Mouse (Mus musculus): ENCODE results near the gene Cpm. TPM values are rescaled to one million over a fixed set of nuclear protein-coding genes. Genes with fewer than 3 reads are reported as not detected.

Cpm gene
- polyA plus RNA-seq, 1 experiment from 2014 or later: 23.5 TPM

DNA sequence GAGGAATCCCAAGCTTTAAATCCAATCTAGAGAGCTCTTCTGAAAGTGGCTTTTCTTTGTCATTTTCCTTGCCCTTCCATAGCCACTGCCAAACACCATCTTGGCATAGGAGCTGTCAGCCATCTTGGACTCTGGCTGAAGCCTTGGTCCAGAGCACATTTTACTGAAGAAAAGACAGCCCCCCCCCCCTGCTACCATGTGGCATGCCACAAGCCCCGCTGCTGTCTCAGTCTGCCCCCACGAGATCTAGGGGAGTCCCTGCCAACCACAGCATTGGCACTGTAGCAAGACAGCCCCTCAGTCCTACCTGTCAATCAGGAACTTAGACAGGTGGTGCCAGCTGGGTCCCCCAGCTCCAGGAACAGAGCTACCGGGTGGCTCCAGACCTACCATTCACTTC, 52.2 kb downstream of the Cpm start:
- Histone ChIP-seq H3K36me3 (ENCODE audit: insufficient read depth) (no peaks in the 10 kb centered on the region), H3K27ac (ENCODE audit: low read depth) (no peak overlapping the region), H3K4me1 (ENCODE audit: insufficient read depth) (no peaks in the 10 kb centered on the region), H3K27me3 (ENCODE audit: insufficient read depth, low read length) (no peaks in the 10 kb centered on the region), H3K4me3 (ENCODE audit: low read depth, low read length) (no peak overlapping the region), H3K9me3 (ENCODE audit: low read depth, low read length) (no peaks in the 10 kb centered on the region), H3K4me2 (no peak overlapping the region), H3K9ac (no peak overlapping the region)
- DNase-seq (no peak), ATAC-seq (ENCODE audit: insufficient read depth) (no peak)
- WGBS: 86% methylated on average over 3 of the region's 3 CpGs
- no peak for TF ChIP-seq CTCF (IDR thresholded peaks at IDR 0.05; ENCODE audit: low read depth)

GRCm38 (mm10) chr10:117681999-117682857, 52.9 kb downstream of the Cpm start:
- Histone ChIP-seq H3K9me3 (ENCODE audit: low read depth, low read length) (no peaks in the 10 kb centered on the region), H3K4me2 (no peak overlapping the region), H3K4me1 (ENCODE audit: insufficient read depth) (no peaks in the 10 kb centered on the region), H3K4me3 (ENCODE audit: low read depth, low read length) (no peak overlapping the region), H3K9ac (no peak overlapping the region), H3K36me3 (ENCODE audit: insufficient read depth) (no peaks in the 10 kb centered on the region), H3K27me3 (ENCODE audit: insufficient read depth, low read length) (no peaks in the 10 kb centered on the region), H3K27ac (ENCODE audit: low read depth) (no peak overlapping the region)
- ATAC-seq (ENCODE audit: insufficient read depth) (no peak), DNase-seq (peak; percentile 76)
- WGBS: 69% methylated on average over 14 of the region's 14 CpGs
- peak; percentile 69 for TF ChIP-seq CTCF (IDR thresholded peaks at IDR 0.05; ENCODE audit: low read depth)

GRCm38 (mm10) chr10:117682858-117683733, 53.8 kb downstream of the Cpm start:
- peaks cover 8% of the 10 kb centered on the region; the same call in 1 of the 2 replicates for H3K36me3 ChIP-seq (ENCODE audit: insufficient read depth)
- no peak overlapping the region for H3K4me2 ChIP-seq
- ATAC-seq (ENCODE audit: insufficient read depth) (no peak), DNase-seq (no peak)
- TF ChIP-seq CTCF (IDR thresholded peaks at IDR 0.05; ENCODE audit: low read depth): no peak
- no peak overlapping the region for H3K9ac ChIP-seq
- H3K27me3 ChIP-seq (ENCODE audit: insufficient read depth, low read length): no peaks in the 10 kb centered on the region
- no peaks in the 10 kb centered on the region for H3K4me1 ChIP-seq (ENCODE audit: insufficient read depth)
- no peaks in the 10 kb centered on the region for H3K9me3 ChIP-seq (ENCODE audit: low read depth, low read length)
- no peak overlapping the region for H3K27ac ChIP-seq (ENCODE audit: low read depth)
- no peak overlapping the region for H3K4me3 ChIP-seq (ENCODE audit: low read depth, low read length)
- WGBS: 77% methylated on average over 30 of the region's 30 CpGs

- Histone ChIP-seq H3K9ac (no peak overlapping the region), H3K27ac (ENCODE audit: low read depth) (no peak overlapping the region), H3K9me3 (ENCODE audit: low read depth, low read length) (no peaks in the 10 kb centered on the region), H3K4me2 (no peak overlapping the region), H3K4me3 (ENCODE audit: low read depth, low read length) (no peak overlapping the region), H3K4me1 (ENCODE audit: insufficient read depth) (no peaks in the 10 kb centered on the region), H3K36me3 (ENCODE audit: insufficient read depth) (peaks cover 14% of the 10 kb centered on the region), H3K27me3 (ENCODE audit: insufficient read depth, low read length) (no peaks in the 10 kb centered on the region)
- no peak for TF ChIP-seq CTCF (IDR thresholded peaks at IDR 0.05; ENCODE audit: low read depth)
- WGBS: 85% methylated on average over 9 of the region's 9 CpGs
- ATAC-seq (ENCODE audit: insufficient read depth) (no peak), DNase-seq (no peak)
These were observed 54.4 kb downstream of the Cpm start for GRCm38 (mm10) chr10:117683734-117684037.

- H3K9me3 ChIP-seq (ENCODE audit: low read depth, low read length): no peaks in the 10 kb centered on the region
- H3K27ac ChIP-seq (ENCODE audit: low read depth): no peak overlapping the region
- ATAC-seq (ENCODE audit: insufficient read depth) (no peak), DNase-seq (no peak)
- H3K4me1 ChIP-seq (ENCODE audit: insufficient read depth): no peaks in the 10 kb centered on the region
- H3K36me3 ChIP-seq (ENCODE audit: insufficient read depth): peaks cover 22% of the 10 kb centered on the region
- 82% methylated on average over 19 of the region's 19 CpGs for WGBS
- H3K4me3 ChIP-seq (ENCODE audit: low read depth, low read length): no peak overlapping the region
- no peaks in the 10 kb centered on the region for H3K27me3 ChIP-seq (ENCODE audit: insufficient read depth, low read length)
- no peak for TF ChIP-seq CTCF (IDR thresholded peaks at IDR 0.05; ENCODE audit: low read depth)
- no peak overlapping the region for H3K9ac ChIP-seq
- no peak overlapping the region for H3K4me2 ChIP-seq
These were observed 55.2 kb downstream of the Cpm start for GRCm38 (mm10) chr10:117684298-117685170.

DNA sequence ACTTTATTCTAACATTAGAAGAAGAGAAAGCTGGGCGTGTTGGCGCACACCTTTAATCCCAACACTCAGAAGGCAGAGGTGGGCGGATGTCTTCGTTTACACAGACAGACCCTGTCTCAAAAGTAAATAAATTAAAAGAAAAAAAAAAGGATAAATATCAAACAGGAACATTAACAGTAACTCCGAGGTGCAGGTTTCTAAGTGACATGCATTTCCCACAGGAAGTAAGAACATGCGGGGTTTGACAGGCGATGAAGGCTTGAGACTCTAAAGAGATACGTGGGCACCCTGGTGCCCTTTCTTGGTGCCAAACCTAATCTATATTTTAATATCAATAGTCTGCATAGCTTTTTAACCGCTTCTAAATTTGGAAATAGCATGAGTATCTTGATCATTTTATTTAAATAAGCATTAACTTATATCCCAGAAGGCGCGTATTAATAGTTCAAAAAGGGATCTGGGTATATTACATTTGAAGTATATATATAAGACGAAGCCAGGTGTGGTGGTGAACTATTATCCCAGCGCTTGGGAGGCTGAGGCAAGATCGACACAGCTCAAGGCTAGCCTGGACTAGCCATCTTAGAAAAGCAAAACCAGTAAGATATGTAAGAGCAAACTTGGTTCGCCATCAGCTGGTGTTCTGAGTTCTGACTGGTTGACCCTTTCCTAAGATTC, 56.0 kb downstream of the Cpm start:
- Histone ChIP-seq H3K4me1 (ENCODE audit: insufficient read depth) (no peaks in the 10 kb centered on the region), H3K9me3 (ENCODE audit: low read depth, low read length) (no peaks in the 10 kb centered on the region), H3K9ac (no peak overlapping the region), H3K27me3 (ENCODE audit: insufficient read depth, low read length) (no peaks in the 10 kb centered on the region), H3K27ac (ENCODE audit: low read depth) (no peak overlapping the region), H3K4me3 (ENCODE audit: low read depth, low read length) (no peak overlapping the region), H3K4me2 (no peak overlapping the region), H3K36me3 (ENCODE audit: insufficient read depth) (peaks cover 29% of the 10 kb centered on the region)
- WGBS: 86% methylated on average over 15 of the region's 15 CpGs
- DNase-seq: no peak
- ATAC-seq (ENCODE audit: insufficient read depth): no peak
- no peak for TF ChIP-seq CTCF (IDR thresholded peaks at IDR 0.05; ENCODE audit: low read depth)
